Mouse (Mus musculus) liver, embryonic 11.5 days (tissue): ENCODE results near the gene Tmem94. TPM values are rescaled to one million over a fixed set of nuclear protein-coding genes. Genes with fewer than 3 reads are reported as not detected.

Experiments used
- ATAC-seq: fragments of 200-750 bp; cut with Nextera tagmentation; replicated peaks from 2 replicates; pipeline ENCODE4 v1.8.0; 2017; ENCODE audit warnings: moderate number of reproducible peaks, mild to moderate bottlenecking, moderate TSS enrichment, moderate library complexity; ENCODE audit not compliant: low FRiP score
- DNase-seq: peaks from one replicate; pipeline ENCODE4 v3.0.0-alpha.2; 2017; ENCODE audit warnings: low spot score
- H3K27ac ChIP-seq: fragments of 300-500 bp; sonication (generic); 2 replicates; pipeline ENCODE4 v1.5.1; 2014; ENCODE audit warnings: mild to moderate bottlenecking, low read depth, low read length, control low read depth
- H3K27me3 ChIP-seq: fragments of 300-500 bp; sonication (generic); replicated peaks from 2 replicates; pipeline ENCODE4 v1.6.1; 2014; ENCODE audit warnings: low read length, mixed read lengths; ENCODE audit not compliant: control insufficient read depth, insufficient read depth
- H3K36me3 ChIP-seq: fragments of 300-500 bp; sonication (generic); 2 replicates; pipeline ENCODE4 v1.6.1; 2014; ENCODE audit warnings: mild to moderate bottlenecking, low read length, moderate library complexity, mixed read lengths; ENCODE audit not compliant: control insufficient read depth, insufficient read depth
- H3K4me1 ChIP-seq: fragments of 300-500 bp; sonication (generic); replicated peaks from 2 replicates; pipeline ENCODE4 v1.6.1; 2014; ENCODE audit warnings: low read length, mixed read lengths; ENCODE audit not compliant: control insufficient read depth, insufficient read depth
- H3K4me2 ChIP-seq: fragments of 300-500 bp; sonication (generic); 2 replicates; pipeline ENCODE4 v1.6.1; 2014; ENCODE audit warnings: mild to moderate bottlenecking, control low read depth, moderate library complexity
- H3K4me3 ChIP-seq: fragments of 300-500 bp; sonication (generic); 2 replicates; pipeline ENCODE4 v1.5.1; 2014; ENCODE audit warnings: low read depth, low read length, control low read depth
- H3K9ac ChIP-seq: fragments of 300-500 bp; sonication (generic); 2 replicates; pipeline ENCODE4 v1.6.1; 2014; ENCODE audit warnings: low read depth, low read length, control low read depth
- H3K9me3 ChIP-seq: fragments of 300-500 bp; sonication (generic); 2 replicates; pipeline ENCODE4 v1.6.1; 2016; ENCODE audit warnings: low read length, inconsistent platforms, mixed read lengths; ENCODE audit not compliant: control insufficient read depth
- whole genome bisulfite sequencing: fragments of 180-500 bp; shearing (Covaris S2); extraction: QIAGEN DNeasy Blood & Tissue Kit; methylation state at CpG from one replicate; pipeline ENCODE4 v1.1.7; 2014; 5-methylcytosine and 5-hydroxymethylcytosine counted together
- microRNA-seq: library from miRNA; unstranded; fragments of <30 nt; microRNA quantifications from one replicate; pipeline ENCODE4, GENCODE M21; 2017; ENCODE audit warnings: borderline number of aligned reads
- polyA plus RNA-seq: library from polyadenylated mRNA; unstranded; fragments of >200 nt; fragmentation: Nextera tagmentation; extraction: Ambion mirVana; gene quantifications from 2 replicates; pipeline ENCODE4 v1.2.1, GENCODE M21; 2014

Gene Tmem94
- polyA plus RNA-seq, 1 experiment from 2014 or later, result 14.4 TPM

GRCm38 (mm10) chr11:115845819-115846218 lies 80.6 kb downstream of the Tmem94 start:
- H3K27ac ChIP-seq, result no peak overlapping the region
- no peaks in the 10 kb centered on the region for H3K27me3 ChIP-seq
- no peak overlapping the region for H3K4me3 ChIP-seq
- no peak overlapping the region for H3K4me2 ChIP-seq
- H3K9ac ChIP-seq, result no peak overlapping the region
- ATAC-seq, result no peak
- peaks cover 34% of the 10 kb centered on the region for H3K4me1 ChIP-seq
- peaks cover 24% of the 10 kb centered on the region for H3K36me3 ChIP-seq
- no peak for DNase-seq
- peaks cover 3% of the 10 kb centered on the region for H3K9me3 ChIP-seq
- WGBS, result 95% methylated on average over 2 of the region's 2 CpGs

Small RNAs within 50 kb of the gene (microRNA-seq; reads per million reads assigned to microRNA genes)
- gene Mir5621, result not detected

Other genes starting within 250 kb of the Tmem94 start
- 874 and 889 TPM in 2 replicates for gene Sumo2, start 229.2 kb upstream of the Tmem94 start, polyA plus RNA-seq
- 277 and 296 TPM in 2 replicates for gene Nup85, start 201.0 kb upstream of the Tmem94 start, polyA plus RNA-seq
- gene Mrps7, start 161.5 kb upstream of the Tmem94 start, polyA plus RNA-seq, result 121 and 125 TPM in 2 replicates
- 23.6 and 27.4 TPM in 2 replicates for gene Gga3, start 161.4 kb upstream of the Tmem94 start, polyA plus RNA-seq
- 39.0 and 41.4 TPM in 2 replicates for gene Mif4gd, start 152.5 kb upstream of the Tmem94 start, polyA plus RNA-seq
- 30.2 and 30.9 TPM in 2 replicates for gene Slc25a19, start 137.1 kb upstream of the Tmem94 start, polyA plus RNA-seq
- 47.2 and 52.8 TPM in 2 replicates for gene Grb2, start 56.8 kb upstream of the Tmem94 start, polyA plus RNA-seq
- 13.5 and 14.0 TPM in 2 replicates for gene Caskin2, start 48.2 kb downstream of the Tmem94 start, polyA plus RNA-seq
- 36.1 and 36.4 TPM in 2 replicates for gene Tsen54, start 49.3 kb downstream of the Tmem94 start, polyA plus RNA-seq
- gene Llgl2, start 58.6 kb downstream of the Tmem94 start, polyA plus RNA-seq, result 15.6 and 18.7 TPM in 2 replicates
- 0.56 and 0.89 TPM in 2 replicates for gene Myo15b, start 93.0 kb downstream of the Tmem94 start, polyA plus RNA-seq
- 39.5 and 45.9 TPM in 2 replicates for gene Smim5, start 134.5 kb downstream of the Tmem94 start, polyA plus RNA-seq
- 3.5 and 3.6 TPM in 2 replicates for gene Smim6, start 146.6 kb downstream of the Tmem94 start, polyA plus RNA-seq
- gene Sap30bp, start 167.8 kb downstream of the Tmem94 start, polyA plus RNA-seq, result 36.5 and 39.9 TPM in 2 replicates
- 19.8 and 22.9 TPM in 2 replicates for gene Recql5, start 168.0 kb downstream of the Tmem94 start, polyA plus RNA-seq
- gene Itgb4, start 209.3 kb downstream of the Tmem94 start, polyA plus RNA-seq, result 0.60 and 0.77 TPM in 2 replicates
- 299 and 304 TPM in 2 replicates for gene Galk1, start 247.3 kb downstream of the Tmem94 start, polyA plus RNA-seq